Mouse (Mus musculus) small intestine, adult 2 months (tissue): ENCODE measurements at regions not wholly inside any gene's neighbourhood (a gene's known extent, or its start where the extent isn't known, plus 50 kb on each side); places are given as distances from the start of the nearest gene placed in this dataset.

Experiments
- CTCF ChIP-seq: fragments of 200-500 bp; IDR thresholded peaks from 2 replicates; pipeline ENCODE4 v1.5.1; 2012; ENCODE audit warnings: low read depth, mild to moderate bottlenecking, control low read depth, inconsistent platforms, low read length, moderate library complexity, mixed read lengths; ENCODE audit not compliant: insufficient replicate concordance, insufficient read length; ENCODE audit errors: extremely low read depth
- POLR2A ChIP-seq: fragments of 200-500 bp; IDR thresholded peaks from 2 replicates; pipeline ENCODE4 v1.6.1; 2012; ENCODE audit warnings: low read depth, mild to moderate bottlenecking, control low read depth, inconsistent platforms, low read length, moderate library complexity

- TF ChIP-seq CTCF = no peak
- no peak for TF ChIP-seq POLR2A
These were observed 84.4 kb downstream of the Gm11733 start for GRCm38 (mm10) chr11:117568606-117568991.
